Mouse (Mus musculus) c-Kit-positive CD71-positive TER-119-positive erythroid progenitor cells, embryonic 14.5 days (primary cell): ENCODE data around the gene Cdk8.
A peak's percentile ranks its signal among the peaks of the same experiment; 100 is the strongest.

Source experiments
- DNase-seq: peaks from one replicate; pipeline ENCODE4 v3.0.0-alpha.2; 2013; ENCODE audit warnings: low spot score

Cdk8 gene

DNA sequence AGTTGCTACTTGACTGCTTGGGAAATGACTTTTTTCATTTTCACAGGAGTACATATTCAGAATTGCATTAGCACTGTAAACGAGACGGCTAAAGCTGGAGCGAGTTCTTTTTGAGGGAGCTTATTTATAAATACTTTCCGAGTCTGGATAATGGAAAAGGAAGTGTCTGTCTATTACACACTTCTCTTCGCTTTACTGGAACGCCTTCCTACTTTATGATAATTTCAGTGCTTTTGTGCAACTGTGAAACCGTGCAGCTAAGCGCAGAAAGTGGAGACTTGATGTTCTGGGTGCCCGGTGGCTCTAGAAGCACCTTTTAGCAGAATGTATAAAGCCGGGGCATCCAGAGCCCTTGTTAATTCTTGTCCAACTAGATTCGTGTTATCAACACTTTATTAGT is 1.8 kb downstream of the Cdk8 start:
- no peak for DNase-seq

DNA sequence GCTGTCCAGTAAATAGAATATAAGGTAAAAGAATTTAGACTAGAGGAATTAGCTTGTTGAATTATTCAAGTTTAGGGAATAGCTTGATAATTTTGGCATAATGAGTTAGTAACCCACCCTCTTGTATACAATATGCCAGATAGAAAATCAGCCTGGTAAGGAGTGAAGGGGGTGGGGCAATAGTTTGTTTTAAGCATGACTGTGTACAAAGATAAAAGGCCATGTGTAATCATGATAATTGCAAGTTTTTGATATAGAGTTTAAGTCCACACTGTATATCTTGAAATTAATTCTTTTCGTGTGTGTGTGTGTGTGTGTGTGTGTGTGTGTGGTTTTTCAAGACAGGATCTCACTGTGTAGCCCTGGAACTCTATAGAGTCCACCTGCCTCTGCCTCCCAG is 3.3 kb downstream of the Cdk8 start:
- DNase-seq: no peak

- DNase-seq: no peak
Measured at GRCm38 (mm10) chr5:146238274-146238673, 7.2 kb downstream of the Cdk8 start.

DNA sequence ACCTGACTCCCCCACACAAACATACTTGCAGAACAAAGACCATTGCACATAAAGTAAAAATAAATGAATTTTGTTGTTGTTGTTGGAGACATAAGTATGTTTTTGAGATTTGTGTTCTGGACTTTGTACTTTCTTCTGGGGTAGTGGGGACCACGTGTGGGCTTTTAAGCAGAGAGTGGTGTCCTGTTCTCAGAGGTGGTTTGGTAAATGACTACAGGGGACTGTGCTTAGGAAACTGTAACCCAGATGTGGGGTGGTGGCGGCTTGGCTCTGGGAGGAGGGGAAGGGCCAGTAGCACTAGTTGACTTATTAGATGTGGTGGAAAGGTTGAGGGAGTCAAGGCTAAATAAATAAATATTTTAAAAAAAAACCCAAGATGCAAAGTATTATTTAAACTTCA is 9.7 kb downstream of the Cdk8 start:
- no peak for DNase-seq

DNA sequence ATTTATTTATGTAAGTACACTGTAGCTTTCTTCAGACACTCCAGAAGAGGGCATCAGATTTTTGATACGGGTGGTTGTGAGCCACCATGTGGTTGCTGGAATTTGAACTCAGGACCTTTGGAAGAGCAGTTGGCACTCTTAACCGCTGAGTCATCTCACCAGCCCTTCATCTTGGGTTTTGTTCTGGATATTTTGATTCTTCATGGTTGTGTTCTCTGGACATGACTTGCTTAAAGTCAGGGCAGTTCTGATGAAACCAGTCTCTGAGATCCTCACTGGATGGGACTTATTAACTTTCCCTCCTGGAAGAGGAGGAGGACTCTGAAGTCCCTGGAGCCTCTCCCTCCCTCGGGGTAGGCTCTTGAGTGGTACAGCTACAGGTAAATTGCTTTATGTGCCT is 10.2 kb downstream of the Cdk8 start:
- no peak for DNase-seq

DNA sequence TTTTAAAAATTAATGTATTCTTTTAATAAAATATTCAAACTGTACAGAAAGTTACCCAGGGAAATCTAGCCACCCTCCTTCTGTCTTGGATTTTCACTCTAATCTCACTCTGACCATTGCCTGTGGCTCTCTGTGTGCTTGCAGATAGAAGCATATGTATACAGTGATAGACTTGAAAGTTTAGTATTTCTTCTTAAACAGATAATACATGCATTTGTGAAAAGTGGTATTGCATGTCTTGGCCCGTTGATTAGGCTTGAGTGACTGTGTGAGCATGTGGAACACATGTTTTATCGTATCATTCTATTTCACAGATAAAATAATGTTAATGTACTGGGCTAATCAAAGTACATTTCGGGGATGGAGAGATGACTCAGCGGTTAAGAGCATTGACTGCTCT is 14.2 kb downstream of the Cdk8 start:
- peak; percentile 63 for DNase-seq

DNA sequence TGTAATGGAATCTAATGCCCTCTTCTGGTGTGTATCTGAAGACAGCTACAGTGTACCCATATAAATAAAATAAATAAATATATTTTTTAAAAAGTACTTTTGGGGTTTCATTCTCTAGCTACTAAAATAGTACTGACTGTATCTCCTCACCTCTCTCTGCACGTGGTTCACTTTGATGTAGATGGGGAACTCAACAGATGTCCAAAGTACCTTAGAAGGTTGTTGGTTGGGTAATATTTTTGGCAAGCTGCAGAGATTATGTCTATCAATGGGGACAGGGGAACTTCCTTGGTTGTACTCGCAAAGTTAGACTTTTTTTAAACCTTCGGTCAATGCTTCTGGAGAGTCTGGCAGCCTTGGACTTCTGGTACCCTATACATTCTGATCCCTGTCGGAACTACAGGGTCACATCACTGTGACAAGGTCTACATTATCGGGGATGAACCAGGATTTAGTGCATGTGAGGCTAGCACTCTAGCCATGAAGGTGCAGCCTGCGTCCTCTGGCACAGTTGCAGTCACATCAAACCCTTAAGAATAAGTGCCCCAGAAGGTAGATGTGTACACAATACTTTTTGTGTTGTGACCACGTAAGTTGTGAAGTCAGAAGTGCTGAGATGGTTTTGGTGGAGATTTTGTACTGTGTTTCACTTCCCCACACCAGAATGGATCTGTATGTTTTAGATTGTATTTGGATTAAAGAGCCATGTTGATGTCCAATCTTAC is 14.8 kb downstream of the Cdk8 start:
- DNase-seq: no peak

DNA sequence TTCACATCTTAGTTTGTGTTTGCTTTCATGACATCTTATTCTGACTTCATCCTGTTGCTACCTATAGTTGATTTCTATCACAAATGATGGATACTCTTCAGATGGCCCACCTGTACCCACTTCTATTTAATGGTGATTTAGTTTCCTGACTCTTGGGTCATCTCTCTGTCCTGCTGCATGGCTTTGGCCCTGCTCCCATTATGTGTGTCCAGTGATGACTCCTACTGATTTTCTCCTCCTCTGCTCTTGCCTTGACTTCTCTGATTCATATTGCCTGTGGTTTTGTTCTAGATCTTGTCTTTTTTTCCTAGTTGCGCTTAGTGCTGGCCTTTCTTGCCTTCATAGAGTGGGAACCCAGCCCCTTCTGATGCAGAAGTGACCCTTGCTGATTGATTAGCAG is 15.4 kb downstream of the Cdk8 start:
- DNase-seq: no peak

- DNase-seq: no peak
Measured at GRCm38 (mm10) chr5:146247709-146248108, 16.7 kb downstream of the Cdk8 start.

DNA sequence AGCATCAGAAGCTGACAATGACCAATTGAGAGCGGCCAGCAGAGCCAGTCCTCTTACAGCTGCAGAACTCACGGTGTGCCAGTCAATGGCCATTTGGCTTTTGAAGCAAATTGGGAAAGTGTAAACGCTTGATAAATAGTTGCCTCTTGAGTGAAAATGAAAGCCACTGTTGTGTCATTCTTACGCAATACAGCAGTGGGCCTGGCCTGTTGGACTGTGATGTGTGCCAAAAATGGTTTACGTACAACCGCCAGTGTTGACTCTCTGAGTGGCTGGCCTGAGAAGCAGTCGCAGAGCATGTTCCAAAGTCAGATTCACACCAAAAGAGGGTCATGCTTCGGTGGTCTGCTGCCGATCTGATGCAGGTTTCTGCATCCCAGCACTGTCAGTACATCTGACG is 17.7 kb downstream of the Cdk8 start:
- DNase-seq: no peak

GRCm38 (mm10) chr5:146250369-146251075 is 19.5 kb downstream of the Cdk8 start:
- peak; percentile 82 for DNase-seq

DNA sequence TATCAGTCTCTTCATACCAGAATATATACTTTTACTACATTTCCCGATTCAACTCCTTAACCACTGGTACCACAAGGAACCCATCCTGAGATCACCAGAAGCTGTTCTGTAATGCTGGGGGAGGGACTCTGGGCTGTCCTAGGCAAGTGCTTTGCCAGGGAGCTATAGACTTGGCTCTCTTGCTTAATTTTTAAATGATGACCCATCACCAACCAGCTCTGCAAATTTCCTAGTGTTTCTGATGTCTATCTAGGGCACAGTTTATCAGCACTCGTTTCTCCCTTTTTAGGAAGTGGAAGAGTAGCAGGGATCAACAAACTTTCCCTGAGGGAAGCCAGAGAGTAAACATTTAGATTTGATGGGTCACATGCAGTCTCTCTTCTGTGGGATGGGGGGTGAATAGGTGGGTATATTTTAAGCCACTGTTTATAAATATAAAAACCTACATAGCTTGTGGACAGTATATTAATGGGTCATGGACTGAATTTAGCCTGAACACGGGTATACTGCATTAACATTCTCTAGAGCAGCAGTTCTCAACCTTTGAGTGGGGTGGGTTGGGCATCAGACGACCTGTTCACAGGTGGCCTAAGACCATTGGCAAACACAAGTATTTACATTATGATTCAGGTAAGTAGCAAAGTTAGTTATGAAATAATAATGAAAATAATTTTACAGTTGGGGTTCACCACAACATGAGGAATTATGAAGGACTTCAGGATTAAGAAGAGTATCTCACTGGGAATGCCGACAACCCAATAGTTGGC is 20.8 kb downstream of the Cdk8 start:
- DNase-seq: no peak

- DNase-seq: no peak
Measured at GRCm38 (mm10) chr5:146253644-146254043, 22.6 kb downstream of the Cdk8 start.

DNA sequence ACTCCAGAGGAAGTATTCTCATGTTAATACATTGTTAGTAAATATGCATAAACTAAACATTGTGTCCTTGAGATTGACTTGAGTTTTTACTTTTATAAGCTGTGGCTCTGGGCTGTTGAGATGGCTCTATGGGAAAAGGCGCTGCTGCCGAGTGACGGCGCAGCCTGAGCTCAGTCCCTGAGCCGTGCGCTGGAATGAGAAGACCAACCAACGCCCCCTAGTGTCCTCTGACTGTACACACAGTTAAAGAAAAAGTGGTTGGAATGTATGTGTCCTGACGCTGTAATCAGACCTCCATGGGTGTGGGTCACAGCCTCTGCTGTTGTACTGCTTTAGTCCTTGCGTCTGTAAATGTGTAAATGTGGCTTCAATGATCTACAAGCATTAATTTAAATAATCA is 29.0 kb downstream of the Cdk8 start:
- peak; percentile 64 for DNase-seq

- DNase-seq: no peak
Measured at GRCm38 (mm10) chr5:146265934-146266591, 35.0 kb downstream of the Cdk8 start.

- no peak for DNase-seq
Measured at GRCm38 (mm10) chr5:146267776-146268175, 36.7 kb downstream of the Cdk8 start.

GRCm38 (mm10) chr5:146270593-146270992 is 39.6 kb downstream of the Cdk8 start:
- DNase-seq: no peak

DNA sequence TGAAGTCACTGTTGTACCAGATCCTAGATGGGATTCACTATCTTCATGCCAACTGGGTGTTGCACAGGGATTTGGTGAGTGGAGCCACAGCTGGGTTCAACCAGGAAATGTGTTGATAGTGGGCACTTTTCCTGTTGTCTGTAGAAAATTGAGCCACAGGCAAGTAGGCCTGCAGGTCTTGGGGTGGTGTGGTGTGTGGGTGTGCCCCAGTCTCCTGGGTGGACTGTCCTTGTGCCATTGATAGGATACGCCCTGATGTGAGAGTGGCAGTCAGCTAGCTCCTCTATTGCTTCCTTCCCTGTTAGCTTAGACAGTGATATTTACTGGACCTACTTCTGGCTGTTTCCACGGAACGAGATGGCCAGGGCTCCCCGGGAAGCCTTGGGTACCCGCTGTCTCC is 40.6 kb downstream of the Cdk8 start:
- no peak for DNase-seq

GRCm38 (mm10) chr5:146273096-146273495 is 42.1 kb downstream of the Cdk8 start:
- no peak for DNase-seq

DNA sequence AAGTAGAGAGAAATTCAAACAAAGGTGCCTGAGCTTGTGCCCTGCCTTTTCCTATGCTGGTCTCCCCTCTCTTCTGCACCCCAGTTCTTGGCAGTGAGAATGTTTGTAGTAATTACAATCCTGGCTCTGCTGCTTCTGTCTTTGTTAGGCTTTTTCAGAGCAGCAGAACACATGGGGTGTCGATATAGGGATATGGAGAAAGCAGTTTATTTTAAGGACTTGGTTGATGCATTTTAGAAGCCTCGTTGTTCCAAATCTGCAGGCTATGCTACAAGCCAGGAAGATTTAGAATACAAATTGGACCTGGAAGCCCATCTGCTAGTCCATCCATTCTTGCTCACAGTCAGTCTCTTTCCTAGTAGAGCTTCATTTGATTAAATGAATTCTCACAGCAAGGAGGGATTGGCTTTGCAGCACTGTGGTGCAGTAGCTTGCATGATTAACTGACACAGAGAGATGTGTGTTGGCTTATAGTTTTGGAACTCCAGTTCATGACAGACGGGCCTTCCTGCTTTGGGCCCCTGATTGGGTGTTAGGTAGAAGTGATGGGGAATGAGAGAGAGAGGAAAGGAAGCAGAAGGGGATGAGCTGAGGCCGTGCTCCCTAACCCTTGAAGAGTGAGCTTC is 43.5 kb downstream of the Cdk8 start:
- DNase-seq: no peak

GRCm38 (mm10) chr5:146277513-146277912 is 46.5 kb downstream of the Cdk8 start:
- no peak for DNase-seq

DNA sequence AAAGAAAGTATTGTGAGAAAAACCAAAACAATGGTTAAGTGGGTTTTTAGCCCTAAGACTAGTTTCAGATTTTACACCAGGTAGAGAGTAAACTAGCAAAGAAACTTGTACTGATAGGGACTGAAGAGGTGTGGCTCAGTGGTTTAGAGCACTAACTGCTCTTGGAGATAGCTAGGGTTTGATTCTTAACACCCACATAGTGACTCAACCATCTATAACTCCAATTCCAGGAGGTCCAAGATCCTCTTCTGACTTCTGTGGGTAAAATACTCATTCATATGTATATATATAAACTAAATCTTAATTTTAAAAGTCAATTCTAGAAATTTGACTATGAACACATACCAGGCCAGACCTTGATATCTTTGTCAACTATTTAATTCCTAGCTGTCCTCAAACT is 49.0 kb downstream of the Cdk8 start:
- DNase-seq: peak; percentile 29
